Mouse (Mus musculus) bone marrow, adult 2 months (tissue): ENCODE results near the gene Hmga1.

Experiments
- CTCF ChIP-seq: fragments of 200-500 bp; IDR thresholded peaks from 2 replicates; pipeline ENCODE4 v1.5.1; 2011; ENCODE audit warnings: low read length, control low read depth; ENCODE audit not compliant: control insufficient read depth, insufficient read depth
- POLR2A ChIP-seq: fragments of 200-500 bp; IDR thresholded peaks from 2 replicates; pipeline ENCODE4 v1.6.1; 2011; ENCODE audit warnings: low read depth, mild to moderate bottlenecking, control low read depth, low read length, borderline replicate concordance; ENCODE audit not compliant: control insufficient read depth

GRCm38 (mm10) chr17:27518296-27518695 is 38.0 kb upstream of the Hmga1 start:
- no peak for TF ChIP-seq POLR2A
- no peak for TF ChIP-seq CTCF
